Mouse (Mus musculus) adrenal gland, postnatal 36 days (tissue): ENCODE results near the gene Spdef. TPM values are rescaled to one million over a fixed set of nuclear protein-coding genes. Genes with fewer than 3 reads are reported as not detected.

Experiments used
- DNase-seq, 2 experiments: peaks; one replicate each; pipeline ENCODE4 v3.0.0; 2021; ENCODE audit warnings: mixed read lengths in 1 of 2
- total RNA-seq, 2 experiments: library from RNA; stranded (reverse); gene quantifications; 2 replicates each; pipeline ENCODE4 v1.2.3; 2021

The Spdef gene
- total RNA-seq, 2 experiments from 2014 or later: 0.16 TPM; not detected in 1

DNA sequence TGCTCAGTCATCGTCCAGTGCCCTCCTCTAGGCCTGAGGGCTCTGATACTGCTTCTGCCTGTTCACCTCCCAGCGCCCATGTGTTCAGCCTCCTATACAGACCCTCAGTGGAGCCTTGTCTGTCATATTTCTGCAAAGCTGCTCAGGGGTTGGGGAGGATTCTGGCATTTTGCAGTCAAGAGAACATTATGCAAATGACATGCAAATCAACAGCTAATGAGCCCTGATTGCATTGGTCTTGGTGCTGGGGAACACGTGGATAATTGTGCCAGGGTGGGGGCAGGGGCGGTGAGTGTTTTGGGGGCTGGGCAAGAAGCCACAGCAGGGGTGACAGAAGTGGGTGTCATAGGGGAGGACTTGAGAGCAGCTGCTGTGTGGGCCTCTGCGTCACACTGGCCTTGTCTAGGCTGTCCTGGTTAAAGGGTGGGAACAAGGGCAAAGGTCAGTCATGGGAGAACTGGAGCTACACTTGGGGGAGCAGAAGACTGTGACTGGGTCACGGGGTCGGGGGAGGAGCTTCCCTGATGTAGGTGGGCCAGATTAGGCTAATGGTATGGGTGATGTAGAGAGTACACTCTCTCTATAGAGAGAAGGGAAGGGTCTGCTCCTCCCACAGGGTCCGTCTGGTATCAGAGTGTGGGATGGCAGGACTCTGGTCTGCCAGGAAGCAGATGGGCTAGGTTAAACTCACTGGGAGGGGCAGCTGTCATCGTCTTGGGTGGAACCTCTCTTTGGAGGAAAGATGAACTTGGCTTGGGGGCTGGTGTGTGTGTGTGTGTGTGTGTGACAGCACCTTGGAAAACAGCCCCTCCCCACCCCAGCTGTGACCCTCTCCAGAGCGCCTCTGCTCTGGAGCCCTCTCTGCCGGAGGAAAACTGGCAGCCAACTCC lies 49.6 kb downstream of the Spdef start:
- DNase-seq: no peak

DNA sequence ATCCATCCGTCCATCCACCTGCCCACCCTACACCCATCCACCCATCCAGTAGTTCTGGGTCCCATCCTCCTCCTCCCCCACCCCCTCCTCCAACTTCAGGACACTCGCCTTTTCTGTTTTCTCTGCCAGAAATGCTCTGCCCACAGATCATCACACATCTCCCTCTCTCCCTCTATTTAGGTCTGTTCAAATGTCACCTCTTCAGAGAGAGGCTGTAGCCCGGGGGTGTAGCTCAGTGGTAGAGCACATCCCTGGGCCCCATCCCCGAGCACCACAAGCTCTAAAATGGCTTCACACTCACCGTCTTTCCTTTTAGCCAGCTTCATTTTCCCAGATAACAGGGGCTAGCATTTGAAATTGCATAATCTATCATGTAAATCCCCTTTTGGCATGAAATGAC lies 51.0 kb downstream of the Spdef start:
- DNase-seq: no peak

DNA sequence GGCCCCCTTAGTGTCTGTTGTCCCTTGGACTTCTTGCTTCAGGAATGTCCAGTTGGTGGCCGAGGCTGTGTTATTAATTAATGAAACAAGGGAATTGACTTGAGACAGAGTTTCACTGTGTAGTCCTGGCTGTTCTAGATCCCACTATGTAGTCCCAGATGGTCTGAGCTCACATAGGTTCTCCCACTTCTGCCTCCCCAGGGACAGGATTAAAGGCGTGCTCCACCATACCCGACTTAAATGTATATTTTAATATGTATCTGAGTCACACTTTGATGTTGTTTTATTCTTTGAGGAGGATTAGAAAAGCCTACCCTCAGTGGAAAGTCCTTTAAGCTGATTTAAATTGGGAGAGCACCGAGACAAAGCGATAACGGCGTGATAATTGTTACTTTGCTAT lies 52.5 kb downstream of the Spdef start:
- DNase-seq: no peak

DNA sequence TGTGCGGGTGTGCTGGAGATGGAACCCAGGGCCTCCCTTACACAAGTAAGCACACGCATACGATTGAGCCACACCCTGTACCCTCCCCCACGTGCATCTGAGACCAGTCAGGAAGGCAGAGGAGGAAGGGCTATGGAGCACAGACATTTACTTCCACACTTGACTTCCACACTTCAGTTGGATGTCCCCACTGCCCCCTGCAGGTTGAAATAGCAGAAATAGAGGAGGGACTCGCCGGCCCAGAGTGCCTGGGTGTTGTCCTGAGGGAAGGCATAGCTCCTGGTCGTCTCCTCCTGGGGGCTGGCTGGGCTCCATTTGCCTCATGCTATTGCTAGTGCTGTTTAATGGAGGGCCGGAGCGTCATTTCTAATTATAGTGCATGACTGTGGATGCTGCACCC lies 53.3 kb downstream of the Spdef start:
- no peak for DNase-seq

DNA sequence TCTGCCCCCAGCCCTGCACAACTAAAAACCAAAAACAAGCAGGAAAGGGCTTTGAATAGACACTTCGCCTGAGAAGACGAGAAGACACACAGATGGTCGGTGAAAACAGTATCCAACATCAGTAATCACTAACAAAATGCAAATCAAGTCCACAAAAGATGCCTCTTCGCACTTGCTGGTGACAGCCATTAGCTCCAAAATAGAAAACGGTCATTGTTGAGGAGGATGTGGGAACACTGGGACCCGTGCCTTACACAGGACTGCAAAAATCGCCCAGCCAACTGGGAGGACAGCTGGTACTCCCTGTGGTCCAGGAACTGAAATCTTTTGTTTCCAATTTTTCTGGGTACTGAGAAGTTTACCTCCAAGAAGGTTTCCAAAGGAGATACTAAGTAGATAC lies 54.8 kb downstream of the Spdef start:
- no peak for DNase-seq

DNA sequence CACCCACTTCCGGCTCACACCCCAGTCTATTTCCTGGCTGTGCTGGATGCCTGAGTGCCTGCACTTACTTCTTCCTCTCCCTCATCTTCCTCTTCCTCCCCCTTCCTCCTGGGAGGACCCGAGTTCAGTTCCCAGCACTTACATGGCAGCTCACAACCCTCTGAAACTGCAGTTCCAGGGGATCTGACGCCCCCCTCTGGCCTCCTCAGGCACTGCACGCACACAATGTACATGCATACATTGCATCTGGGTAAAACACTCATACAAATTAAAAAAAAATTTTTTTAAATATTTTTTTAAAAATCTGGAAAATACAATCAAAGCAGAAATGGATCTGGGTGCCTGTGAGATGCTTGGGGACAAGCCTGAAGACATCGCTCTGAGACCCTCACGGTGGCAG lies 57.0 kb downstream of the Spdef start:
- no peak for DNase-seq

Other genes with a start within 250 kb of the Spdef start
- gene Grm4, start 207.6 kb downstream of the Spdef start, total RNA-seq: 10 to 100 TPM in 1 of 2 experiments, 1 to 10 TPM in 1; 3.4 to 12.2 TPM
- 10 to 100 TPM; 16.1 to 19.4 TPM for gene Hmga1, start 172.5 kb downstream of the Spdef start, total RNA-seq
- 10 to 100 TPM; 20.0 to 22.9 TPM for gene AI413582, start 163.2 kb downstream of the Spdef start, total RNA-seq
- 100 to 1,000 TPM; 191 to 211 TPM for gene Nudt3, start 105.5 kb downstream of the Spdef start, total RNA-seq
- not detected for gene RPS10-NUDT3, start 93.7 kb downstream of the Spdef start, total RNA-seq
- 1,000 to 10,000 TPM in 1 of 2 experiments, 100 to 1,000 TPM in 1; 945 to 1,005 TPM for gene Rps10, start 92.3 kb downstream of the Spdef start, total RNA-seq
- gene Pacsin1, start 73.4 kb downstream of the Spdef start, total RNA-seq: 1 to 10 TPM; 2.5 to 3.5 TPM
- 100 to 1,000 TPM; 160 to 185 TPM for gene D17Wsu92e, start 91.7 kb upstream of the Spdef start, total RNA-seq
- gene Snrpc, start 109.2 kb upstream of the Spdef start, total RNA-seq: 10 to 100 TPM; 84.2 to 85.8 TPM
- gene Uhrf1bp1, start 127.5 kb upstream of the Spdef start, total RNA-seq: 10 to 100 TPM; 26.8 to 33.4 TPM
- 10 to 100 TPM; 22.3 to 27.7 TPM for gene Anks1, start 180.4 kb upstream of the Spdef start, total RNA-seq
- gene Taf11, start 180.9 kb upstream of the Spdef start, total RNA-seq: 10 to 100 TPM; 29.5 to 31.4 TPM